Mouse (Mus musculus) CD8-positive naive resting alpha-beta T cell, adult 2 months (primary cell): ENCODE measurements around the gene Zc3h15.
A peak's percentile ranks its signal among the peaks of the same experiment; 100 is the strongest.
"Not testable (repeated sequence)": the region's sequence is repeated elsewhere in the genome, so short reads cannot be mapped to it uniquely, and the experiment has no call there.

Experiments
- DNase-seq, 2 experiments: peaks; one replicate each; pipeline ENCODE4 v3.0.0; 2022; ENCODE audit warnings: low read depth in 2 of 2, low spot score in 2 of 2

Gene Zc3h15

GRCm38 (mm10) chr2:83644276-83645252 lies at the start of gene Zc3h15:
TSS of gene Zc3h15 (plus strand) at chr2:83644435.
- peak; percentile 87 to 91 for DNase-seq

GRCm38 (mm10) chr2:83620558-83621367 lies 23.5 kb upstream of the Zc3h15 start:
- DNase-seq, result no peak

GRCm38 (mm10) chr2:83621511-83621910 lies 22.7 kb upstream of the Zc3h15 start:
- DNase-seq, result no peak

- DNase-seq, result no peak
Observed at GRCm38 (mm10) chr2:83622792-83623191, 21.4 kb upstream of the Zc3h15 start.

- DNase-seq, result no peak
Observed at GRCm38 (mm10) chr2:83624045-83624444, 20.2 kb upstream of the Zc3h15 start.

- DNase-seq, result peak; percentile 72 to 81
Observed at GRCm38 (mm10) chr2:83625226-83626108, 18.8 kb upstream of the Zc3h15 start.

- DNase-seq, result no peak
Observed at GRCm38 (mm10) chr2:83626881-83627280, 17.4 kb upstream of the Zc3h15 start.

GRCm38 (mm10) chr2:83627495-83627894 lies 16.7 kb upstream of the Zc3h15 start:
- no peak for DNase-seq

- no peak for DNase-seq
Observed at GRCm38 (mm10) chr2:83627932-83628331, 16.3 kb upstream of the Zc3h15 start.

- DNase-seq, result no peak
Observed at GRCm38 (mm10) chr2:83641993-83642392, 2.2 kb upstream of the Zc3h15 start.

GRCm38 (mm10) chr2:83648916-83649315 lies 4.7 kb downstream of the Zc3h15 start:
- no peak for DNase-seq

GRCm38 (mm10) chr2:83652606-83653005 lies 8.4 kb downstream of the Zc3h15 start:
- no peak for DNase-seq

GRCm38 (mm10) chr2:83659279-83659678 lies 15.0 kb downstream of the Zc3h15 start:
- no peak for DNase-seq

GRCm38 (mm10) chr2:83660114-83660513 lies 15.9 kb downstream of the Zc3h15 start:
- no peak for DNase-seq

GRCm38 (mm10) chr2:83661351-83661750 lies 17.1 kb downstream of the Zc3h15 start:
- DNase-seq, result no peak

GRCm38 (mm10) chr2:83665051-83665450 lies 20.8 kb downstream of the Zc3h15 start:
- not testable (repeated sequence) for DNase-seq

GRCm38 (mm10) chr2:83667430-83667829 lies 23.2 kb downstream of the Zc3h15 start:
- DNase-seq, result no peak

GRCm38 (mm10) chr2:83668052-83668451 lies 23.8 kb downstream of the Zc3h15 start:
- DNase-seq, result no peak

GRCm38 (mm10) chr2:83669988-83670387 lies 25.8 kb downstream of the Zc3h15 start:
- DNase-seq, result no peak

- DNase-seq, result no peak
Observed at GRCm38 (mm10) chr2:83671843-83672242, 27.6 kb downstream of the Zc3h15 start.

- no peak for DNase-seq
Observed at GRCm38 (mm10) chr2:83673067-83673466, 28.8 kb downstream of the Zc3h15 start.
